Mouse (Mus musculus) embryo, embryonic 9.5 days (tissue): ENCODE data around the gene Clcn2.

Experiments used
- DNase-seq: peaks from one replicate; pipeline ENCODE4 v3.0.0-alpha.2; 2017; ENCODE audit errors: extremely low spot score

Gene Clcn2

GRCm38 (mm10) chr16:20657661-20658060 is 59.9 kb downstream of the Clcn2 start:
- no peak for DNase-seq

- no peak for DNase-seq
Measured at GRCm38 (mm10) chr16:20653315-20653714, 64.2 kb downstream of the Clcn2 start.
